Mouse (Mus musculus) G1E-ER4 (cell line): ENCODE data around the gene Ppp2r5b. TPM values are rescaled to one million over a fixed set of nuclear protein-coding genes. Genes with fewer than 3 reads are reported as not detected.

Experiments
- GATA1 ChIP-seq: IDR thresholded peaks from one replicate; pipeline ENCODE4 v1.8.0; 2012; ENCODE audit warnings: low read length, inconsistent platforms
- polyA plus RNA-seq: library from polyadenylated mRNA; stranded (reverse); fragments of >175 nt; gene quantifications from 2 replicates; pipeline ENCODE4 v1.2.3, GENCODE M21; 2012

The Ppp2r5b gene
- polyA plus RNA-seq, 1 experiment = 14.2 TPM

DNA sequence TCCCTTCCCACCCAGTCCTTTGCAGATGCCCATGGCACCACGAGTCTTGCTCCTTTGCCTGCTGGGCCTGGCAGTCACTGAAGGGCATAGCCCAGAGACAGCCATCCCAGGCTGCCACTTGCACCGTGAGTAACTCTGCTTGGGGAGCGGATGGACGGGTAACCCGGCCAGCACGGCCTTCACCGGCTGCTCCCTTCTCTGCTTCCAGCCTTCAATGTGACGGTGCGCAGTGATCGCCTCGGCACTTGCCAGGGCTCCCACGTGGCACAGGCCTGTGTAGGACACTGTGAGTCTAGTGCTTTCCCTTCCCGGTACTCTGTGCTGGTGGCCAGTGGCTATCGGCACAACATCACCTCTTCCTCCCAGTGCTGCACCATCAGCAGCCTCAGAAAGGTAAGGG is 8.9 kb downstream of the Ppp2r5b start:
- no peak for TF ChIP-seq GATA1

DNA sequence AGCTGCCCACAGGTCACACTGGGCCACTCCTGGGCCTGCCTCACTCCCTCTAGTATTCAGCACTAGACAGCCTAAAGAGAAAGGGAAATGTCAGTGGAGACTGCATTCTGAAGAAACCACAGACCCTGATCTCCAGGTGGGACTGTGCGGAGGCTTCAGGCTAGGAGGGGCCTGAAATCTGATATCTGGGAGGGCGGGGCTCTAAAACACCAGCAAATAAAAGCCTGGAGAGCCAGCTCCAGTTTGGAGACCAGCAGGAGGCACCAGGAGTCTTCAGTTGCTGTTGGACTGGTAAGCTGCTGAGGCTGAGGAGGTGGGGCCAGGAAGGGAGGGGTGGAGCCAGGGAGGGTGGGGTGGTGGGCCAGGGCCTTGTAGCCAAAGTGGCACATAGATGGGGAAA is 9.5 kb downstream of the Ppp2r5b start, which contains the start of gene Gpha2:
Gpha2 (plus strand) TSS at position 246 of the 400 bp plus-strand sequence.
- TF ChIP-seq GATA1 = no peak

GRCm38 (mm10) chr19:6218606-6219005 is 17.1 kb downstream of the Ppp2r5b start:
- no peak for TF ChIP-seq GATA1

GRCm38 (mm10) chr19:6216046-6216705 is 19.5 kb downstream of the Ppp2r5b start:
- TF ChIP-seq GATA1 = no peak

DNA sequence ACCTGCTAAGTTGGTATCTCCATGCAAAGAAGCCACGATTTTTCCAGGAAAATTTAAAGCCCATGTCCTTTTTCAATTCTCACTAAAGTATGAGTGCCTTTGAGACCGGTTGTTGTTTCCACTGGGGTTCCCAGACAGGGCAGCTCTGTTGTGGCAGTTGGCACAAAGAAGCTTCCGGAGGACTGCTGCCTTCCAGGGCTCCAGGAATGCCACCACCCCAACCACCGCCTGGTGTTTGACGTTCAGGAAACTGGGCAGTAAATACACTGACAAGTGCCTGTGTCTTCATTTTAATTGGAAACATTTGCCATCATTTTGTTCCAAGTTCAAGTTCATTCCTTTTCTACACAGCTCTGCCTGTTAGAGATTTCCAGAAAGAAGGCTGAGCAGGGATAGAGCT is 29.0 kb downstream of the Ppp2r5b start:
- no peak for TF ChIP-seq GATA1

DNA sequence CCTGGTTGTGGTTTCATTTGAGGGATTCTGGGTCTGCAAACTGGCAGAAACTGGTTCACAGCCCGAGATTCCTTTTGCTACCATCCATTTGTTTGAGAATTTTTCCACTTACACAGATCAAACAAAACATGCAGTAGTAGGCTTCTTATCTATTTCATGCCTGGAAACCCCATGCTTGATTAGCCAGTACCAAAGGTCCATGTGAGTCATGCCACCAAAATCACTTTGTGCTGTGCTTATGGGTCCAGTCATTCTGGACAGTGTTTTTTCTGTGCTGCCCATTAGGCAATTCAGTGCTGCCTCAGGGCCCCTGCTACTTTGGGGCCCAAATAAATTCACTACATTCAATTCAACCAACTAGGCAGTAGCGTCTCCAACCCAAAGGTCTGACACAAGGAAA is 31.4 kb downstream of the Ppp2r5b start:
- TF ChIP-seq GATA1 = no peak

DNA sequence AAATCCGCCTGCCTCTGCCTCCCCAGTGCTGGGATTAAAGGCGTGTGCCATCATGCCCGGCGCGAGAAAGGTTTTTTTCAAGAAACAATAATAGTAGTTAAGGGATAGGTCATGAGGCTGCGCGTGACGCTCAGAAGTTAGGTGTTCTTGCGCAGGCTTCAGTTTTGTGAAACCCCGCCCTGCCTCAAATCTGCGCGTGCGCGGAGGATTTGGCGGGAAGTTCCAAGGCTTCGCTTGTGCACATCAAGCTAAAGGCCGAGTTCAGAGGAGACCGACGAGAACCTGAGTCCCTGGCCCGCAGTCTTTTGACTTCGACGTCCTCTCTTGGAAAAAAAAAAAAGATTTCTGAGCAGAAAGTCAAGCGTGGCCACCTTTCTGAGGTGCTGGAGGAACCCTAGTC is 51.5 kb downstream of the Ppp2r5b start, which contains the start of gene Majin:
Majin (plus strand) TSS at position 258 of the 400 bp plus-strand sequence.
- no peak for TF ChIP-seq GATA1

- TF ChIP-seq GATA1 = no peak
These were observed 53.1 kb downstream of the Ppp2r5b start for GRCm38 (mm10) chr19:6182534-6182933.

DNA sequence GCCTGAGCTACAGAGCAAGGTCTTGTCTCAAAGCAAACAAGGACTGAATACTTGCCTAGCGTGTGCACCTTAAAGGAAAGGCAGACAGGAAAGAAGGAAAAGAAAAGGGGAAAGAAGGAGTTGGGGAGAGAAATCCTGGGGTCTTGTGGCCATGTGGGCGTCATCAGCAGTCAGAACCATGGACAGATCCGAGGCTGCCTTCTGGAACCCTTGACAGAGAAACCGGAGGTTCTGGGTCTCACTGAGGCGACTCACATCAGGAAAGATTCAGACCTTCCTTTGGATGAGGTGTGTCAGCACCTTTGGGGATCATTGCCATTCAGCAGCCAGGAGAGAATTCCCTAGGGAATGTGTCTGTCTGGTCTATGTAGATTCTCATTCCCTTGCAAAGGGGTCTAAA is 54.0 kb downstream of the Ppp2r5b start:
- no peak for TF ChIP-seq GATA1

DNA sequence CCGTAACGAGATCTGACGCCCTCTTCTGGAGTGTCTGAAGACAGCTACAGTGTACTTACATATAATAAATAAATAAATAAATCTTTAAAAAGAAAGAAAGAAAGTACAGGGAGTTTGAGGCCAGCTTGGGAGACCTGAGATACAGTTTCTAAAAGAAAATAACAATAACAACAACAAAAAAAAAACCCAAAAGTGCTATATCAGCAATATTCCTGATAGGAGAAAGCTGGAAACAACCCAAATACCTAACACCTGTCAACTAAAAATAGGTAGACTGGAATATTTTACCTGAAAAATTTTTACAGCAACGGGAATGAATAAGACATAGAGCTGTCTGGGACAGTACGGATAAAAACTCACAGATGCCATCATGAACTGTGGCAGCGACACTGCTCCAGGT is 56.9 kb downstream of the Ppp2r5b start:
- TF ChIP-seq GATA1 = no peak

Other genes starting within 250 kb of the Ppp2r5b start
- gene Slc22a20, start 249.7 kb downstream of the Ppp2r5b start, polyA plus RNA-seq = not detected in 2 replicates
- 83.7 and 139 TPM in 2 replicates for gene Capn1, start 220.0 kb downstream of the Ppp2r5b start, polyA plus RNA-seq
- gene Syvn1, start 189.3 kb downstream of the Ppp2r5b start, polyA plus RNA-seq = 90.1 and 101 TPM in 2 replicates
- 37.7 and 52.6 TPM in 2 replicates for gene Mrpl49, start 178.1 kb downstream of the Ppp2r5b start, polyA plus RNA-seq
- 3,884 and 3,991 TPM in 2 replicates for gene Fau, start 178.0 kb downstream of the Ppp2r5b start, polyA plus RNA-seq
- 98.9 and 102 TPM in 2 replicates for gene Znhit2, start 174.7 kb downstream of the Ppp2r5b start, polyA plus RNA-seq
- gene Tm7sf2, start 167.5 kb downstream of the Ppp2r5b start, polyA plus RNA-seq = 26.5 and 33.6 TPM in 2 replicates
- gene Vps51, start 158.6 kb downstream of the Ppp2r5b start, polyA plus RNA-seq = 39.5 and 65.2 TPM in 2 replicates
- not detected in 2 replicates for gene Tmem262, start 155.8 kb downstream of the Ppp2r5b start, polyA plus RNA-seq
- gene Gm28374, start 153.6 kb downstream of the Ppp2r5b start, polyA plus RNA-seq = 0.53 and 0.67 TPM in 2 replicates
- gene Zfpl1, start 150.9 kb downstream of the Ppp2r5b start, polyA plus RNA-seq = 61.7 and 75.6 TPM in 2 replicates
- 13.3 and 17.8 TPM in 2 replicates for gene Cdca5, start 150.9 kb downstream of the Ppp2r5b start, polyA plus RNA-seq
- 3.5 and 4.9 TPM in 2 replicates for gene AC131692.1, start 141.5 kb downstream of the Ppp2r5b start, polyA plus RNA-seq
- gene Naaladl1, start 130.1 kb downstream of the Ppp2r5b start, polyA plus RNA-seq = 0.38 and 0.46 TPM in 2 replicates
- gene Sac3d1, start 117.2 kb downstream of the Ppp2r5b start, polyA plus RNA-seq = 82.9 and 91.0 TPM in 2 replicates
- gene Snx15, start 107.6 kb downstream of the Ppp2r5b start, polyA plus RNA-seq = 89.0 and 122 TPM in 2 replicates
- not detected in 2 replicates for gene Batf2, start 94.9 kb downstream of the Ppp2r5b start, polyA plus RNA-seq
- 81.6 and 111 TPM in 2 replicates for gene Arl2, start 94.3 kb downstream of the Ppp2r5b start, polyA plus RNA-seq
- not detected in 2 replicates for gene Majin, start 51.5 kb downstream of the Ppp2r5b start, polyA plus RNA-seq
- gene Gpha2, start 9.5 kb downstream of the Ppp2r5b start, polyA plus RNA-seq = not detected in 2 replicates
- gene Atg2a, start 5.8 kb upstream of the Ppp2r5b start, polyA plus RNA-seq = 43.9 and 49.6 TPM in 2 replicates
- 231 and 274 TPM in 2 replicates for gene Ehd1, start 40.9 kb upstream of the Ppp2r5b start, polyA plus RNA-seq
- 10.8 and 12.9 TPM in 2 replicates for gene Cdc42bpg, start 70.6 kb upstream of the Ppp2r5b start, polyA plus RNA-seq
- gene Men1, start 99.1 kb upstream of the Ppp2r5b start, polyA plus RNA-seq = 158 and 188 TPM in 2 replicates
- 24.6 and 36.1 TPM in 2 replicates for gene Map4k2, start 105.3 kb upstream of the Ppp2r5b start, polyA plus RNA-seq
- gene Sf1, start 127.8 kb upstream of the Ppp2r5b start, polyA plus RNA-seq = 2,071 and 2,221 TPM in 2 replicates
- gene Pygm, start 148.5 kb upstream of the Ppp2r5b start, polyA plus RNA-seq = 0.43 and 1.0 TPM in 2 replicates
- gene Rasgrp2, start 163.5 kb upstream of the Ppp2r5b start, polyA plus RNA-seq = 21.2 and 28.0 TPM in 2 replicates
- gene Nrxn2, start 182.9 kb upstream of the Ppp2r5b start, polyA plus RNA-seq = 0.05 and 0.17 TPM in 2 replicates